ENCODE assay signal across 21 mouse cellular contexts in genomic region chr2:179216773-179217172, GRCm38 (mm10).
DNase-seq lines count a peak whose midpoint lies in the region; ATAC-seq and TF ChIP-seq lines count a peak whose summit lies in the region.
"Had no signal": no experiment of that assay in that cellular context is flagged by ENCODE, and none has a peak within 500 bp of the region (broad histone marks: within the 10 kb centered on the region; RNA-seq: fewer than 3 reads in every experiment).

No protein-coding gene starts in this region.

- TF ChIP-seq CTCF in forebrain, postnatal 0 days (IDR thresholded peaks at IDR 0.05; ENCODE audit: low read depth) = no peak

- DNase-seq in forebrain, embryonic 14.5 days (ENCODE audit: low spot score) = peak; percentile 52
- no peak for DNase-seq in forebrain, postnatal 0 days
- DNase-seq in forebrain, embryonic 11.5 days (ENCODE audit: low spot score) = no peak
- DNase-seq in midbrain, embryonic 14.5 days = peak; percentile 75
- no peak for DNase-seq in midbrain, embryonic 10.5 days (ENCODE audit: low spot score)
- DNase-seq in thymus, postnatal 0 days (ENCODE audit: low spot score) = no peak
- DNase-seq: adrenal gland, adult 8-10 months; adrenal gland, postnatal 25 days; cerebellum, adult 18-20 months; cerebellum, adult 9-10 months; cerebellum, postnatal 14 days; gastrocnemius, postnatal 25 days; heart, adult 18-20 months; heart, postnatal 10 days; heart, postnatal 36 days had no signal

- 7% methylated on average over 2 of the region's 2 CpGs for WGBS in forebrain, embryonic 14.5 days
- WGBS in forebrain, embryonic 13.5 days = 5% methylated on average over 2 of the region's 2 CpGs
- 8% methylated on average over 2 of the region's 2 CpGs for WGBS in forebrain, postnatal 0 days
- 22% methylated on average over 2 of the region's 2 CpGs for WGBS in forebrain, embryonic 11.5 days
- WGBS in midbrain, embryonic 14.5 days = 11% methylated on average over 2 of the region's 2 CpGs
- WGBS in midbrain, embryonic 10.5 days = 53% methylated on average over 2 of the region's 2 CpGs

- H3K27me3 ChIP-seq in forebrain, embryonic 14.5 days (replicated peaks; ENCODE audit: control insufficient read depth, insufficient read depth, low read length) = no peaks in the 10 kb centered on the region
- no peaks in the 10 kb centered on the region for H3K27me3 ChIP-seq in forebrain, embryonic 13.5 days
- no peaks in the 10 kb centered on the region for H3K27me3 ChIP-seq in forebrain, postnatal 0 days (ENCODE audit: insufficient read depth, low read length)
- no peaks in the 10 kb centered on the region for H3K27me3 ChIP-seq in forebrain, embryonic 11.5 days (ENCODE audit: control insufficient read depth, insufficient read depth, low read length)
- H3K27me3 ChIP-seq in midbrain, embryonic 14.5 days (ENCODE audit: control insufficient read depth, insufficient read depth, low read length) = no peaks in the 10 kb centered on the region
- no peaks in the 10 kb centered on the region for H3K27me3 ChIP-seq in midbrain, embryonic 10.5 days (ENCODE audit: low read depth, poor library complexity, severe bottlenecking)
- H3K27me3 ChIP-seq: heart, embryonic 12.5 days; heart, embryonic 15.5 days had no signal

- no peak for ATAC-seq in forebrain, embryonic 14.5 days
- no peak for ATAC-seq in forebrain, embryonic 13.5 days
- ATAC-seq in forebrain, postnatal 0 days = peak; percentile 69; the same call in 1 of the 2 replicates
- no peak for ATAC-seq in forebrain, embryonic 11.5 days (replicated peaks; ENCODE audit: low FRiP score)
- no peak for ATAC-seq in midbrain, embryonic 14.5 days (ENCODE audit: low FRiP score, low TSS enrichment)
- ATAC-seq: activated CD4-positive, CD25-positive, alpha-beta regulatory T cell, adult 4 months had no signal

- no peaks in the 10 kb centered on the region for H3K9me3 ChIP-seq in forebrain, embryonic 14.5 days (replicated peaks; ENCODE audit: control insufficient read depth, low read length)
- H3K9me3 ChIP-seq in forebrain, embryonic 13.5 days (replicated peaks) = no peaks in the 10 kb centered on the region
- no peaks in the 10 kb centered on the region for H3K9me3 ChIP-seq in forebrain, postnatal 0 days (ENCODE audit: low read length)
- no peaks in the 10 kb centered on the region for H3K9me3 ChIP-seq in forebrain, embryonic 11.5 days (ENCODE audit: control insufficient read depth, low read length)
- H3K9me3 ChIP-seq in midbrain, embryonic 14.5 days (ENCODE audit: control insufficient read depth, low read length) = no peaks in the 10 kb centered on the region
- no peaks in the 10 kb centered on the region for H3K9me3 ChIP-seq in midbrain, embryonic 10.5 days (replicated peaks)
- H3K9me3 ChIP-seq: heart, embryonic 12.5 days; heart, embryonic 15.5 days; hindbrain, embryonic 10.5 days had no signal

- no peak overlapping the region for H3K4me2 ChIP-seq in forebrain, embryonic 14.5 days (ENCODE audit: low read length)
- H3K4me2 ChIP-seq in forebrain, embryonic 13.5 days = no peak overlapping the region
- no peak overlapping the region for H3K4me2 ChIP-seq in forebrain, postnatal 0 days (ENCODE audit: low read depth)
- no peak overlapping the region for H3K4me2 ChIP-seq in forebrain, embryonic 11.5 days (ENCODE audit: low read depth, low read length, severe bottlenecking)
- no peak overlapping the region for H3K4me2 ChIP-seq in midbrain, embryonic 14.5 days (ENCODE audit: low read length)
- H3K4me2 ChIP-seq: heart, embryonic 12.5 days; heart, embryonic 15.5 days; hindbrain, embryonic 14.5 days had no signal

- no peak overlapping the region for H3K27ac ChIP-seq in forebrain, embryonic 14.5 days (ENCODE audit: low read depth, low read length)
- H3K27ac ChIP-seq in forebrain, embryonic 13.5 days = no peak overlapping the region
- no peak overlapping the region for H3K27ac ChIP-seq in forebrain, postnatal 0 days (ENCODE audit: low read depth, low read length)
- no peak overlapping the region for H3K27ac ChIP-seq in forebrain, embryonic 11.5 days (ENCODE audit: low read depth, low read length)
- no peak overlapping the region for H3K27ac ChIP-seq in midbrain, embryonic 14.5 days (replicated peaks; ENCODE audit: low read depth, low read length)
- H3K27ac ChIP-seq in midbrain, embryonic 10.5 days (replicated peaks) = no peak overlapping the region
- H3K27ac ChIP-seq: heart, embryonic 15.5 days; hindbrain, embryonic 10.5 days; hindbrain, embryonic 14.5 days had no signal

- H3K4me3 ChIP-seq in forebrain, embryonic 14.5 days (ENCODE audit: low read depth, low read length) = no peak overlapping the region
- H3K4me3 ChIP-seq in forebrain, embryonic 13.5 days = no peak overlapping the region
- H3K4me3 ChIP-seq in forebrain, postnatal 0 days (ENCODE audit: low read depth, low read length) = no peak overlapping the region
- H3K4me3 ChIP-seq in forebrain, embryonic 11.5 days (ENCODE audit: low read depth, low read length) = no peak overlapping the region
- no peak overlapping the region for H3K4me3 ChIP-seq in midbrain, embryonic 14.5 days (replicated peaks; ENCODE audit: low read depth, low read length)
- no peak overlapping the region for H3K4me3 ChIP-seq in midbrain, embryonic 10.5 days
- H3K4me3 ChIP-seq: heart, embryonic 12.5 days; heart, embryonic 15.5 days; hindbrain, embryonic 10.5 days had no signal

- no peak overlapping the region for H3K9ac ChIP-seq in forebrain, embryonic 14.5 days (ENCODE audit: low read length)
- no peak overlapping the region for H3K9ac ChIP-seq in forebrain, embryonic 13.5 days
- H3K9ac ChIP-seq in forebrain, postnatal 0 days = no peak overlapping the region
- H3K9ac ChIP-seq in forebrain, embryonic 11.5 days (ENCODE audit: low read length) = no peak overlapping the region
- no peak overlapping the region for H3K9ac ChIP-seq in midbrain, embryonic 14.5 days (replicated peaks; ENCODE audit: low read length)
- H3K9ac ChIP-seq: heart, embryonic 12.5 days; heart, embryonic 15.5 days; hindbrain, embryonic 14.5 days had no signal

- H3K4me1 ChIP-seq in forebrain, embryonic 14.5 days (ENCODE audit: control insufficient read depth, insufficient read depth, low read length) = no peaks in the 10 kb centered on the region
- no peaks in the 10 kb centered on the region for H3K4me1 ChIP-seq in forebrain, embryonic 13.5 days
- H3K4me1 ChIP-seq in forebrain, postnatal 0 days (ENCODE audit: insufficient read depth) = no peaks in the 10 kb centered on the region; the same call in 1 of the 2 replicates
- H3K4me1 ChIP-seq in forebrain, embryonic 11.5 days (replicated peaks; ENCODE audit: control insufficient read depth, insufficient read depth, low read length) = no peaks in the 10 kb centered on the region
- peaks cover 5% of the 10 kb centered on the region; the same call in 1 of the 2 replicates for H3K4me1 ChIP-seq in midbrain, embryonic 14.5 days (ENCODE audit: control insufficient read depth, insufficient read depth, low read length)
- no peaks in the 10 kb centered on the region for H3K4me1 ChIP-seq in midbrain, embryonic 10.5 days
- H3K4me1 ChIP-seq: heart, embryonic 12.5 days; heart, embryonic 15.5 days; hindbrain, embryonic 10.5 days had no signal

- H3K36me3 ChIP-seq in forebrain, embryonic 14.5 days (ENCODE audit: control insufficient read depth, insufficient read depth, low read length) = no peaks in the 10 kb centered on the region
- H3K36me3 ChIP-seq in forebrain, embryonic 13.5 days (ENCODE audit: poor library complexity, severe bottlenecking) = no peaks in the 10 kb centered on the region
- H3K36me3 ChIP-seq in forebrain, postnatal 0 days (ENCODE audit: insufficient read depth) = no peaks in the 10 kb centered on the region
- no peaks in the 10 kb centered on the region for H3K36me3 ChIP-seq in forebrain, embryonic 11.5 days (ENCODE audit: control insufficient read depth, insufficient read depth, low read length)
- no peaks in the 10 kb centered on the region for H3K36me3 ChIP-seq in midbrain, embryonic 14.5 days (ENCODE audit: control insufficient read depth, insufficient read depth, low read length)
- H3K36me3 ChIP-seq in midbrain, embryonic 10.5 days = no peaks in the 10 kb centered on the region
- H3K36me3 ChIP-seq: heart, embryonic 12.5 days; heart, embryonic 15.5 days; hindbrain, embryonic 10.5 days had no signal

Comparison
In these comparisons a context has a peak if more than half of its experiments do, and no peak if none do; other contexts are left out.
1. DNase-seq: peak in forebrain, embryonic 14.5 days (single experiment) and midbrain, embryonic 14.5 days (single experiment); none in forebrain, postnatal 0 days (single experiment), forebrain, embryonic 11.5 days (single experiment), midbrain, embryonic 10.5 days (single experiment) and thymus, postnatal 0 days (single experiment).